Mouse (Mus musculus) heart, embryonic 12.5 days (tissue): Measurements from ENCODE around the gene Gatc. TPM values are rescaled to one million over a fixed set of nuclear protein-coding genes. Genes with fewer than 3 reads are reported as not detected.

ENCODE experiments used
- ATAC-seq: fragments of 200-750 bp; cut with Nextera tagmentation; 2 replicates; pipeline ENCODE4 v1.8.0; 2017; ENCODE audit warnings: moderate TSS enrichment, moderate library complexity; ENCODE audit not compliant: insufficient number of reproducible peaks, low FRiP score
- H3K27ac ChIP-seq: fragments of 300-500 bp; sonication (generic); 2 replicates; pipeline ENCODE4 v1.5.1; 2016; ENCODE audit warnings: mild to moderate bottlenecking, moderate library complexity; ENCODE audit not compliant: poor library complexity, severe bottlenecking
- H3K27me3 ChIP-seq: fragments of 300-500 bp; sonication (generic); replicated peaks from 2 replicates; pipeline ENCODE4 v1.6.1; 2016; ENCODE audit warnings: mild to moderate bottlenecking, moderate library complexity
- H3K36me3 ChIP-seq: fragments of 300-500 bp; sonication (generic); 2 replicates; pipeline ENCODE4 v1.6.1; 2016; ENCODE audit warnings: mild to moderate bottlenecking, moderate library complexity
- H3K4me1 ChIP-seq: fragments of 300-500 bp; sonication (generic); replicated peaks from 2 replicates; pipeline ENCODE4 v1.6.1; 2016; ENCODE audit warnings: mild to moderate bottlenecking
- H3K4me2 ChIP-seq: fragments of 300-500 bp; sonication (generic); 2 replicates; pipeline ENCODE4 v1.6.1; 2016; ENCODE audit warnings: mild to moderate bottlenecking, moderate library complexity
- H3K4me3 ChIP-seq: fragments of 300-500 bp; sonication (generic); 2 replicates; pipeline ENCODE4 v1.5.1; 2016; ENCODE audit warnings: mild to moderate bottlenecking
- H3K9ac ChIP-seq: fragments of 300-500 bp; sonication (generic); 2 replicates; pipeline ENCODE4 v1.6.1; 2016; ENCODE audit warnings: mild to moderate bottlenecking, moderate library complexity
- H3K9me3 ChIP-seq: fragments of 300-500 bp; sonication (generic); replicated peaks from 2 replicates; pipeline ENCODE4 v1.6.1; 2016; ENCODE audit warnings: mild to moderate bottlenecking, moderate library complexity
- WGBS: fragments of 180-500 bp; shearing (Covaris S2); methylation state at CpG from one replicate; pipeline ENCODE4 v1.1.7; 2016; 5-methylcytosine and 5-hydroxymethylcytosine counted together
- polyA plus RNA-seq: library from polyadenylated mRNA; unstranded; fragments of >200 nt; fragmentation: Nextera tagmentation; extraction: Ambion mirVana; gene quantifications from 2 replicates; pipeline ENCODE4 v1.2.1, GENCODE M21; 2016

The Gatc gene
- polyA plus RNA-seq, 1 experiment from 2014 or later: 26.1 TPM

- Histone ChIP-seq H3K9me3 (no peaks in the 10 kb centered on the region), H3K27me3 (peaks cover 14% of the 10 kb centered on the region), H3K27ac (no peak overlapping the region), H3K4me2 (no peak overlapping the region), H3K9ac (no peak overlapping the region), H3K4me3 (no peak overlapping the region), H3K4me1 (no peaks in the 10 kb centered on the region), H3K36me3 (no peaks in the 10 kb centered on the region)
- no peak for ATAC-seq
- 83% methylated on average over 8 of the region's 8 CpGs for WGBS
Measured at GRCm38 (mm10) chr5:115359438-115359837, 18.5 kb upstream of the Gatc start.

GRCm38 (mm10) chr5:115358872-115359271 is 17.9 kb upstream of the Gatc start:
- no peak overlapping the region; the same call in 1 of the 2 replicates for H3K4me2 ChIP-seq
- H3K27ac ChIP-seq: no peak overlapping the region
- no peaks in the 10 kb centered on the region for H3K9me3 ChIP-seq
- no peaks in the 10 kb centered on the region for H3K36me3 ChIP-seq
- H3K4me3 ChIP-seq: no peak overlapping the region
- no peak overlapping the region for H3K9ac ChIP-seq
- H3K27me3 ChIP-seq: peaks cover 14% of the 10 kb centered on the region
- H3K4me1 ChIP-seq: no peaks in the 10 kb centered on the region
- 4% methylated on average over 12 of the region's 12 CpGs for WGBS
- ATAC-seq: peak; percentile 63; the same call in 1 of the 2 replicates

- Histone ChIP-seq H3K9me3 (0 out of 2 replicates have a peak, but pooled peaks cover 3% of the 10 kb centered on the region), H3K27me3 (no peaks in the 10 kb centered on the region), H3K27ac (no peak overlapping the region), H3K4me1 (no peaks in the 10 kb centered on the region), H3K4me3 (no peak overlapping the region), H3K36me3 (no peaks in the 10 kb centered on the region), H3K9ac (no peak overlapping the region), H3K4me2 (no peak overlapping the region)
- 56% methylated on average over 13 of the region's 13 CpGs for WGBS
- ATAC-seq: no peak
Measured at GRCm38 (mm10) chr5:115355070-115355469, 14.1 kb upstream of the Gatc start.

GRCm38 (mm10) chr5:115351348-115351747 is 10.4 kb upstream of the Gatc start:
- Histone ChIP-seq H3K4me2 (no peak overlapping the region), H3K27ac (no peak overlapping the region), H3K36me3 (peaks cover 7% of the 10 kb centered on the region), H3K9ac (no peak overlapping the region), H3K4me1 (peaks cover 12% of the 10 kb centered on the region), H3K9me3 (0 out of 2 replicates have a peak, but pooled peaks cover 3% of the 10 kb centered on the region), H3K27me3 (no peaks in the 10 kb centered on the region), H3K4me3 (no peak overlapping the region)
- WGBS: 76% methylated on average over 5 of the region's 5 CpGs
- no peak for ATAC-seq

GRCm38 (mm10) chr5:115349225-115349555 is 8.2 kb upstream of the Gatc start:
- H3K36me3 ChIP-seq: peaks cover 28% of the 10 kb centered on the region
- peak overlapping the region; percentile 88 for H3K27ac ChIP-seq
- peak overlapping the region; percentile 97 for H3K4me3 ChIP-seq
- no peaks in the 10 kb centered on the region for H3K27me3 ChIP-seq
- H3K9me3 ChIP-seq: 0 out of 2 replicates have a peak, but pooled peaks cover 3% of the 10 kb centered on the region
- H3K9ac ChIP-seq: peak overlapping the region; percentile 74
- H3K4me2 ChIP-seq: peak overlapping the region; percentile 93
- ATAC-seq: peak; percentile 22; the same call in 1 of the 2 replicates
- WGBS: under 1% methylated on average over 18 of the region's 18 CpGs
- peaks cover 12% of the 10 kb centered on the region for H3K4me1 ChIP-seq

- Histone ChIP-seq H3K27ac (peak within 1 kb of the TSS; percentile 88), H3K9ac (peak within 1 kb of the TSS; percentile 98), H3K9me3 (0 out of 2 replicates have a peak, but pooled peaks cover 3% of the 10 kb centered on the region), H3K27me3 (no peaks in the 10 kb centered on the region), H3K4me2 (peak within 1 kb of the TSS; percentile 93), H3K4me1 (peaks cover 12% of the 10 kb centered on the region), H3K36me3 (peaks cover 33% of the 10 kb centered on the region), H3K4me3 (peak within 1 kb of the TSS; percentile 97)
- under 1% methylated on average over 74 of the region's 74 CpGs for WGBS
- peak; percentile 95 for ATAC-seq
Measured at GRCm38 (mm10) chr5:115348546-115349224, 7.7 kb upstream of the Gatc start, which contains the start of gene Cox6a1. Gene Cox6a1 (minus strand): TSS chr5:115348981.

- Histone ChIP-seq H3K27me3 (no peaks in the 10 kb centered on the region), H3K4me1 (peaks cover 12% of the 10 kb centered on the region), H3K27ac (no peak overlapping the region), H3K4me2 (peak overlapping the region; percentile 93), H3K36me3 (peaks cover 44% of the 10 kb centered on the region), H3K9ac (peak overlapping the region; percentile 98), H3K4me3 (peak overlapping the region; percentile 97), H3K9me3 (0 out of 2 replicates have a peak, but pooled peaks cover 3% of the 10 kb centered on the region)
- WGBS: 1% methylated on average over 5 of the region's 5 CpGs
- ATAC-seq: peak; percentile 58
Measured at GRCm38 (mm10) chr5:115347564-115347963, 6.6 kb upstream of the Gatc start.

- H3K36me3 ChIP-seq: peaks cover 53% of the 10 kb centered on the region
- ATAC-seq: peak; percentile 52; the same call in 1 of the 2 replicates
- peak overlapping the region; percentile 65 for H3K4me3 ChIP-seq
- peak overlapping the region; percentile 49 for H3K27ac ChIP-seq
- whole genome bisulfite sequencing: 10% methylated on average over 36 of the region's 36 CpGs
- H3K9me3 ChIP-seq: no peaks in the 10 kb centered on the region
- H3K4me2 ChIP-seq: peak overlapping the region; percentile 85
- H3K9ac ChIP-seq: peak overlapping the region; percentile 79
- peaks cover 15% of the 10 kb centered on the region for H3K4me1 ChIP-seq
- H3K27me3 ChIP-seq: no peaks in the 10 kb centered on the region
Measured at GRCm38 (mm10) chr5:115341314-115342165, 562 bp upstream of the Gatc start.

GRCm38 (mm10) chr5:115340007-115340406 is 971 bp downstream of the Gatc start:
- peaks cover 53% of the 10 kb centered on the region for H3K36me3 ChIP-seq
- H3K4me1 ChIP-seq: peaks cover 15% of the 10 kb centered on the region
- H3K4me2 ChIP-seq: peak overlapping the region; percentile 85
- H3K4me3 ChIP-seq: peak overlapping the region; percentile 65
- ATAC-seq: no peak
- H3K27ac ChIP-seq: no peak overlapping the region
- H3K9ac ChIP-seq: peak overlapping the region; percentile 49
- WGBS: 20% methylated on average over 7 of the region's 7 CpGs
- no peaks in the 10 kb centered on the region for H3K9me3 ChIP-seq
- H3K27me3 ChIP-seq: no peaks in the 10 kb centered on the region

GRCm38 (mm10) chr5:115333626-115334025 is 7.4 kb downstream of the Gatc start:
- 53% methylated on average over 3 of the region's 3 CpGs for WGBS
- no peak overlapping the region for H3K4me3 ChIP-seq
- no peaks in the 10 kb centered on the region for H3K9me3 ChIP-seq
- H3K27me3 ChIP-seq: no peaks in the 10 kb centered on the region
- peaks cover 74% of the 10 kb centered on the region for H3K36me3 ChIP-seq
- peak; percentile 74; the same call in 1 of the 2 replicates for ATAC-seq
- H3K4me2 ChIP-seq: no peak overlapping the region
- H3K27ac ChIP-seq: no peak overlapping the region; the same call in 1 of the 2 replicates
- H3K4me1 ChIP-seq: peaks cover 33% of the 10 kb centered on the region
- no peak overlapping the region for H3K9ac ChIP-seq

GRCm38 (mm10) chr5:115330955-115331354 is 10.0 kb downstream of the Gatc start:
- Histone ChIP-seq H3K27me3 (no peaks in the 10 kb centered on the region), H3K27ac (no peak overlapping the region), H3K36me3 (peaks cover 59% of the 10 kb centered on the region), H3K4me1 (peaks cover 41% of the 10 kb centered on the region), H3K9ac (no peak overlapping the region), H3K4me3 (no peak overlapping the region), H3K4me2 (no peak overlapping the region), H3K9me3 (no peaks in the 10 kb centered on the region)
- ATAC-seq: no peak
- 79% methylated on average over 9 of the region's 9 CpGs for WGBS
